Mouse (Mus musculus) cortical plate, adult 2 months (tissue): Measurements from ENCODE around the gene Prkcz.

Experiments used
- CTCF ChIP-seq: fragments of 200-500 bp; IDR thresholded peaks from 2 replicates; pipeline ENCODE4 v1.5.1; 2011; ENCODE audit warnings: mild to moderate bottlenecking, control low read depth, low read length; ENCODE audit not compliant: insufficient read depth; ENCODE audit errors: extremely low read depth
- POLR2A ChIP-seq: fragments of 200-500 bp; IDR thresholded peaks from 2 replicates; pipeline ENCODE4 v1.6.1; 2011; ENCODE audit warnings: mild to moderate bottlenecking, low read length, control low read depth; ENCODE audit not compliant: insufficient read depth; ENCODE audit errors: extremely low read depth

GRCm38 (mm10) chr4:155290045-155290444 is 71.1 kb downstream of the Prkcz start:
- TF ChIP-seq CTCF (no peak), POLR2A (no peak)
